Mouse (Mus musculus) mouse embryonic stem cell (cell line): ENCODE results near the gene Smco3.

ENCODE experiments used
- in situ Hi-C, 2 experiments: fragments of 300-500 bp; cut with MboI; formaldehyde crosslinking; loops; 1 replicate in 1 of 2; 3 replicates in 1 of 2; pipeline ENCODE4 v1.14.3; 2019 to 2020; ENCODE audit warnings: low sequenced_read_pairs in 2 of 2, low pct_unique_long_range_greater_than_20kb in 1 of 2, mixed read lengths in 1 of 2; ENCODE audit not compliant: unreplicated experiment in 1 of 2

Gene Smco3

GRCm38 (mm10) chr6:136792884-136793758 is 42.1 kb downstream of the Smco3 start:
- in situ Hi-C loops = no loop called here

- in situ Hi-C loops = no loop called here
Observed at GRCm38 (mm10) chr6:136789391-136789971, 45.8 kb downstream of the Smco3 start.

GRCm38 (mm10) chr6:136782761-136783160 is 52.5 kb downstream of the Smco3 start:
- in situ Hi-C loops = no loop called here

GRCm38 (mm10) chr6:136782146-136782545 is 53.1 kb downstream of the Smco3 start:
- in situ Hi-C loops = no loop called here

GRCm38 (mm10) chr6:136781377-136781986 is 53.8 kb downstream of the Smco3 start, which contains the start of gene Gucy2c:
Gene Gucy2c, minus strand, starts transcription at chr6:136781765.
- in situ Hi-C loops = no loop called here
